Mouse (Mus musculus): ENCODE measurements around the gene Csf1. TPM values are rescaled to one million over a fixed set of nuclear protein-coding genes. Genes with fewer than 3 reads are reported as not detected.
A peak's percentile ranks its signal among the peaks of the same experiment; 100 is the strongest.

Gene Csf1
- 1 to 10 TPM; 9.5 to 9.9 TPM for total RNA-seq (2021)
- long read RNA-seq, experiment 1, partial matches to known transcripts: 4 of 9 reads
- long read RNA-seq, experiment 1, other reads (novel, unspliced or antisense): 3 of 9 reads
- long read RNA-seq, experiment 2, partial matches to known transcripts: 5 of 7 reads
- long read RNA-seq, experiment 2, other reads (novel, unspliced or antisense): 1 of 7 reads

GRCm38 (mm10) chr3:107759929-107760581 is at the start of gene Csf1:
Gene Csf1 (minus strand): TSS chr3:107760469.
- peak; percentile 57 to 79 for DNase-seq (ENCODE audit: low spot score in 2 of 2)
- intact Hi-C loops (cut with DNase I): loop anchor here (5.0 kb wide), 1 partner anchor 102 kb away; no protein-coding TSS in a partner anchor

GRCm38 (mm10) chr3:107808013-107808750 is 47.9 kb upstream of the Csf1 start:
- intact Hi-C loops (cut with DNase I): no loop called here
- no peak for DNase-seq (ENCODE audit: low spot score in 2 of 2)

- intact Hi-C loops (cut with DNase I): no loop called here
- DNase-seq (ENCODE audit: low spot score in 2 of 2): no peak
Observed at GRCm38 (mm10) chr3:107807386-107807974, 47.2 kb upstream of the Csf1 start.

- DNase-seq (ENCODE audit: low spot score in 2 of 2): no peak
- intact Hi-C loops (cut with DNase I): no loop called here
Observed at GRCm38 (mm10) chr3:107806916-107807315, 46.6 kb upstream of the Csf1 start.

- intact Hi-C loops (cut with DNase I): no loop called here
- DNase-seq (ENCODE audit: low spot score in 2 of 2): no peak
Observed at GRCm38 (mm10) chr3:107804799-107805198, 44.5 kb upstream of the Csf1 start.

GRCm38 (mm10) chr3:107802185-107802946 is 42.1 kb upstream of the Csf1 start:
- no peak for DNase-seq (ENCODE audit: low spot score in 2 of 2)
- intact Hi-C loops (cut with DNase I): no loop called here

- DNase-seq (ENCODE audit: low spot score in 2 of 2): no peak
- intact Hi-C loops (cut with DNase I): no loop called here
Observed at GRCm38 (mm10) chr3:107798946-107799345, 38.7 kb upstream of the Csf1 start.

- no peak for DNase-seq (ENCODE audit: low spot score in 2 of 2)
- intact Hi-C loops (cut with DNase I): no loop called here
Observed at GRCm38 (mm10) chr3:107796191-107796983, 36.1 kb upstream of the Csf1 start.

GRCm38 (mm10) chr3:107794890-107795289 is 34.6 kb upstream of the Csf1 start:
- intact Hi-C loops (cut with DNase I): no loop called here
- no peak for DNase-seq (ENCODE audit: low spot score in 2 of 2)

- intact Hi-C loops (cut with DNase I): no loop called here
Observed at GRCm38 (mm10) chr3:107793300-107794201, 33.3 kb upstream of the Csf1 start.

GRCm38 (mm10) chr3:107792736-107793135 is 32.5 kb upstream of the Csf1 start:
- DNase-seq (ENCODE audit: low spot score in 2 of 2): no peak
- intact Hi-C loops (cut with DNase I): no loop called here

More at GRCm38 (mm10) chr3:107793300-107794201, 33.3 kb upstream of the Csf1 start:
- peak; percentile 54 to 70 for DNase-seq (ENCODE audit: low spot score in 2 of 2)

GRCm38 (mm10) chr3:107790766-107791303 is 30.6 kb upstream of the Csf1 start:
- intact Hi-C loops (cut with DNase I): no loop called here
- DNase-seq (ENCODE audit: low spot score in 2 of 2): no peak

GRCm38 (mm10) chr3:107790227-107790626 is 30.0 kb upstream of the Csf1 start:
- intact Hi-C loops (cut with DNase I): no loop called here
- no peak for DNase-seq (ENCODE audit: low spot score in 2 of 2)

GRCm38 (mm10) chr3:107788885-107789284 is 28.6 kb upstream of the Csf1 start:
- no peak for DNase-seq (ENCODE audit: low spot score in 2 of 2)
- intact Hi-C loops (cut with DNase I): no loop called here

- intact Hi-C loops (cut with DNase I): no loop called here
- DNase-seq (ENCODE audit: low spot score in 2 of 2): no peak
Observed at GRCm38 (mm10) chr3:107787613-107788501, 27.6 kb upstream of the Csf1 start.

- intact Hi-C loops (cut with DNase I): no loop called here
Observed at GRCm38 (mm10) chr3:107786980-107787612, 26.8 kb upstream of the Csf1 start.

More at GRCm38 (mm10) chr3:107786980-107787612, 26.8 kb upstream of the Csf1 start:
- DNase-seq (ENCODE audit: low spot score in 2 of 2): no peak

Data from left cerebral cortex, postnatal 14 days (tissue).